Mouse (Mus musculus) stomach, postnatal 0 days (tissue): Measurements from ENCODE around the gene Kif26a.

ENCODE experiments used
- CTCF ChIP-seq: IDR thresholded peaks from 2 replicates; pipeline ENCODE4 v1.5.1; 2016; ENCODE audit warnings: antibody characterized with exemption, low read depth, mild to moderate bottlenecking, moderate library complexity
- EP300 ChIP-seq: optimal IDR thresholded peaks from 2 replicates; pipeline ENCODE3; 2016; ENCODE audit warnings: antibody characterized with exemption

- no peak for TF ChIP-seq EP300
- TF ChIP-seq CTCF: no peak
These were observed 5.4 kb downstream of the Kif26a start for GRCm38 (mm10) chr12:112151244-112151979.
